Mouse (Mus musculus) G1E (cell line): ENCODE measurements around the gene Rftn1.
"Not testable (repeated sequence)": the region's sequence is repeated elsewhere in the genome, so short reads cannot be mapped to it uniquely, and the experiment has no call there.

Source experiments
- CTCF ChIP-seq: IDR thresholded peaks from 2 replicates; pipeline ENCODE4 v1.5.1; 2012; ENCODE audit warnings: low read depth, low read length, inconsistent platforms, mixed read lengths
- GATA1 ChIP-seq: IDR thresholded peaks from 2 replicates; pipeline ENCODE4 v1.6.1; 2012; ENCODE audit warnings: borderline replicate concordance, low read length, inconsistent platforms, mixed read lengths
- GATA2 ChIP-seq: IDR thresholded peaks from 2 replicates; pipeline ENCODE4 v1.6.1; 2012; ENCODE audit warnings: low read depth, low read length, inconsistent platforms, borderline replicate concordance
- TAL1 ChIP-seq: conservative IDR thresholded peaks from 2 replicates; pipeline ENCODE4 v1.6.1; 2012; ENCODE audit warnings: low read depth, low read length, inconsistent platforms, mixed read lengths

DNA sequence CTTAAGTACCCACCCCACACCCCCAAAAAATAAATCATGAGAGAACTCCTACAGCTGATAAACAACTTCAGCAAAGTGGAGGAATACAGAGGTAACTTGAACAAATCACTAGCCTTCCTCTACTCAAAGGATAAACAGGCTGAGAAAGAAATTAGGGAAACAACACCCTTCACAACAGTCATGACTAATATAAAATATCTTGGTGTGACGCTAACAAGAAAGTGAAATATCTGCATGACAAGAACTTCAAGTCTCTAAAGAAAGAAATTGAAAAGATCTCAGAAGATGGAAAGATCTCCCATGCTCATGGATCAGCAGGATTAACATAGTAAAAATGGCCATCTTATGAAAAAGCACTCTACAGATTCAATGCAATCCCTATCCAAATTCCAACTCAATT lies 15.8 kb upstream of the Rftn1 start:
- not testable (repeated sequence) for TF ChIP-seq CTCF, GATA2, GATA1, TAL1
